Mouse (Mus musculus): ENCODE measurements around the gene Mical3.
"Not testable (repeated sequence)": the region's sequence is repeated elsewhere in the genome, so short reads cannot be mapped to it uniquely, and the experiment has no call there.

The Mical3 gene

GRCm38 (mm10) chr6:120954241-120954640 is 176.6 kb downstream of the Mical3 start:
- no peak for DNase-seq

- no peak for DNase-seq
Observed at GRCm38 (mm10) chr6:120952475-120952874, 178.3 kb downstream of the Mical3 start.

DNA sequence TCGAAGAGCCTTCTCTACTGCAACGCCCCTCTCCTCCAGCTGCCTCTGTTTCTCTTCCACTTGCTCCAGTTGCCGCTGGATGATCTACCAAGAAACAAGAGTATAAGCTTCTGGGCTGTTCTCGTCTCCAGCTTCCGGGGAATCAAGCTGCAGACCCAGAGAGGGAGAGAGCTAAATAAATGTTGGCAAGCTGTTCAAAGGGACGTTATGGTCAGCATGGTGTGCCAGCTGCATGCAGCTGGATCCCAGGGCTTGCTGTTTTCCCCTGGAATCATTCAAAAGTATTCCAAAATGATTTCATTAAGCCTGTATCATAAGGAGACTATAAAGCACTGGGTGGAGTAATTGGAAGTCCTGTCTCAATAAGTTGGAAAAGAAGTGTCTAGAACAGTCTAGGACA is 179.5 kb downstream of the Mical3 start:
- no peak for DNase-seq

GRCm38 (mm10) chr6:120945510-120945909 is 185.3 kb downstream of the Mical3 start:
- DNase-seq = no peak

- DNase-seq = no peak
Observed at GRCm38 (mm10) chr6:120943964-120944363, 186.8 kb downstream of the Mical3 start.

GRCm38 (mm10) chr6:120943551-120943950 is 187.2 kb downstream of the Mical3 start:
- no peak for DNase-seq

DNA sequence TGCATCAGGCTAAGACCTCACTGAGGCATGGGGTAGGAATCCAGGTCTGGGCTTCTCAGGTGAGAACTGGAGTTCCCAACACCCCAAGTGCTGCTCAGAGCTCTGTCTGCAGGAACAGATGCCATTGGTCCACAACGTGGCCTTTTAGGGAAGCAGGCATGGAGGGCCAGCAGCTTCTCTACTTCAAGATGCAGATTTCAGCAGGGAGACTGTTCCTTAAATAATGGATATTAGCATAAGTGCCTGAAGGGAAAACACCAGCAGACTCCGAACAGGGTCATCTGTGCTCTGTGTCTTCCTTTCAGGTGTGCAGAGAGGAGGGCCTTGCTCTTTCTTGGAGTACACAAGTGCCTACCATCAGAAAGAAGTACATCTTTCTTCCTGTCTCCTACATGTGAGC is 187.7 kb downstream of the Mical3 start:
- no peak for DNase-seq

DNA sequence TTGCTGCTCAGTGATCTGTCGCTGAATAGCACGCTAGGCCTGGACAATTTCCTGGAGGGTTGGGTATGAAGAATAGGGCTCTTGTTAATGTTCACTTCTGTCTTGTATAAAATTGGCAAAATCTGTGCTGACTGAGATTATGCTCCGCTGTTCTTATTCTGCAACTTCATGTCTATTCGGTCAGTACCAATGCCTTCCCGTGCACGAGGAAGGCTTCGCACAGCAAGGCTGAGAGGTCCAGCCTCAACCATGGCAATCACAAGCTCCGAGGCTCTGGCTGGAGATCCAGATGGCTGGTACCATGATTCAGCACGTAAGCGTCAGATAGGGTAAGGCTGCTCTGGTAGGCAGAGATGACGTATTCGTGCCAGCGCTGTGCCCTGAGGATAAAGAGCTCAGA is 189.2 kb downstream of the Mical3 start:
- DNase-seq = no peak

DNA sequence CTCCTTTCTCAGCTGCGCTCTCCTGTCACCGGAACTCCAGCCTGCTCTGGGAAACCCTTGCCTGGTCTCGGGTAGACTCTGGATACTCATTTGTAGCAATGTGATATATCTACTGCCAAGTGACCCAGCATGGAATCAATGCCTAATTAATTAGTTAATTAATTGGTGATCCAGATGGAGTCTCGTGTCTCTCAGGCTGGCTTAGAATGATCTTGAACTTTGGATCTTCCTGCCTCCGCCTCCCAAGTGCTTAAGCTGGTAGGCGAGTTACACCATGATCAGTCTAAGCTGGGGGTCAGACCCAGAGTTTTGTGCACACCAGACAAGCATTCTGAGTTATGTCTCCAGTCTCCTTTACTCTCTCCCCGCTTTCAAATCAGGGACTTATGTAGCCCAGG is 189.7 kb downstream of the Mical3 start:
- DNase-seq = no peak

DNA sequence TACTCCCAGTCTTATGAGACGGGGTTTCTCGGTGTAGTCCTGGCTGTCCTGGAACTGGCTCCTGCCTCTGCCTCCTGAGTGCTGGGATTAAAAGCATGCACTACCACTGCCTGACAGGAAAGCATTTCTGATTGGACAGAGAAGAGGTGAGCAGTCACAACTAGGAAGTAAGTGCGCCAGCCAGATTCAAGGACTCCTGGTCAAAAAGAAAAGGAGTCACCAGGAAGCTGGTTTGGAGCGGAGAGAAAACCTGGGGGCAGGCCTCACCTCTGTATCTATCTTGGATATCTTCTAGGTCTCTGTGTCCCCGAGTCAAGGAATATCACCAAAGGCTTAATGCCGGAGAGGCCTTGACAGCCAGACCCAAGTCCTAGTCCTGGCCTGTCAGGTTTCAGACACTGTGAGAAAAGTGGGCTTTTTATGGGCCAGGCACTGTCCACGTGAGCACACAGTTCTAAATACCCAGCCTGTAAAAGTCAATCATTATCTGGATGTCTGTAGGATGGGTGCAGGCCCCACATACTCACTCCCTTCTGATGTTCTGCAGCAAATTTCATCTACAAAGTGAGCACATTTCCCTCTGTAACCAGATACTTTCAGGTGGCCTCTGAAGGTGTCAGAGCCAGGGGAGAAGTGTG is 190.2 kb downstream of the Mical3 start:
- DNase-seq = no peak

- DNase-seq = no peak
Observed at GRCm38 (mm10) chr6:120939783-120940182, 191.0 kb downstream of the Mical3 start.

DNA sequence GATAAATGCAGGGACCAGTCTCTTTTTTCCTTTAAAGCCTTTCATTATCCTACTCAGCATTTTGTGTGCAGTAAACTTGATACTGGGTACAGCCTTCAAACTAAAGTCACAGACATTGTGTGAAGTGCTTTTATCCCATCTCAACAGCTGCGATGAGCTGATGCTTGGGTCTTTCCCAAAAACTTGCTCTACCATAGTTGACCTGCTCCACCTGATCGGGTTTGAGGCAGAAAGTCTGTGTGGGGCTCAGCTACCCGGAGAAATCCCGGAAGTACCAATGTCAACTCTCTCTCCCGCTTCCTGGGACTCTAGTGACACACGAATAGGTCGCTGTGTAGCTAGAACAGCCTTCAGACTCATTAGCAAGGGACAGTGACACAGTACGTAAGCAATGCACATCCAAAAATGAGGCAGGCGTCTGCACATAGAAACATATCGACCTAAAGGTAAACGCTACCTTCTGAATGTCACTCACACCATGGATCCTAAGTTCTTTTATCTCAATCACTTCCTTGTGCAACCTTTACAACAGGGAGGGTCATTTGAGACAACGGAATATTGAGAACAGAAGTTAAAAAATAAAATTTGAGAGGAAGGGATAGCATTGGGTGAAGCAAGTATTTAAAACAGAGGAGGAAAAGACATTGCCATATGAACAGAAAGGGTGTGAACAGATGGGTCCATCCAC is 191.9 kb downstream of the Mical3 start:
- DNase-seq = no peak

DNA sequence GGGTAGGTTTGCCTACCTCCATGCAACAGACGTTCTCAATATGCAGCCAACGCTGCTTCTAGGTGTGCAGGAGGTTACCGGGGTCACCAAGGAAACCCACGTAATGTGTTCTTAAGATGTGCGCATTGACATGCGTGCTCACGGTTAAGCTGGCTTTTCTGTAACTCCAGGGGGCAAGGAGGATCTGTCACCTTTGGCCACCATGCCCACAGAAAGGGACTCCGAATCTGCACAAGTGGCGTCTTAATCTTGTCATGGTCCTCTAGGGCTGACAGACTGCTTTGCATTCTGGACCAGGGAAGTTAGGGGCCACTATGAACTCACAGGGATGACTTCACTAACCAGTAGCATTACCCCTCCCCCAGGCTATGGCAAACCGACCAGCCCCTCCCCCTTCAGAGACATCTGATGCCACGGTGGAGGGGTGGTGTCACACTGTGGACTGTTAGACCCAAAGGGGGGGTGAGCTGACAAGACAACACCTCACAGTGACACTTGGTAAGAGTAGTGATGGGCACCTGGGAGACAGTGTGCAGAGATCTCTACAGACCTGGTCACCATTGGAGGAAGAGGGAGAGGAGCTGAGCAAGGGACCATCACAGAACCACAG is 192.7 kb downstream of the Mical3 start:
- DNase-seq = no peak

GRCm38 (mm10) chr6:120937104-120937617 is 193.6 kb downstream of the Mical3 start:
- no peak for DNase-seq

- DNase-seq = no peak
Observed at GRCm38 (mm10) chr6:120934176-120934575, 196.6 kb downstream of the Mical3 start.

DNA sequence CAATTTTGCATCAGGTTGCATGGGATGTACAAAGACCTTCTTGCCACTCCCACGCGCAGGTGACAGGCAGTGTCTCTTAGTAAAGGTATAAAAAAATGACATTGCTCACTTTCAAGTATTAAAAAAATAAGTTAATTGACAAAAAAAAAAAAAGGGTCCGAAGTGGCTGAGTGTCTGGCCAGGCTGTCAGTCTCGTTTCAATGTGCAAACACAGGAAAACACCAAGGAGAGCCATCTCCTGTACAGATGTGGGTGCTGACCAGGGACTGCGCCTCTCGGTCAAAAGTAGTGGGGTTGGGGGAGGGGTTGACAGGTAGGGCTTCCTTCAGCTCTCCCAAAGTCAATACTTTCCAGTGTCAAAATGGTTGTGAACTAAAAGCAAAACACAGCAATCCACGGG is 197.1 kb downstream of the Mical3 start:
- DNase-seq = no peak

GRCm38 (mm10) chr6:120932597-120932996 is 198.2 kb downstream of the Mical3 start:
- DNase-seq = no peak

GRCm38 (mm10) chr6:120930450-120931306 is 200.1 kb downstream of the Mical3 start:
- no peak for DNase-seq

DNA sequence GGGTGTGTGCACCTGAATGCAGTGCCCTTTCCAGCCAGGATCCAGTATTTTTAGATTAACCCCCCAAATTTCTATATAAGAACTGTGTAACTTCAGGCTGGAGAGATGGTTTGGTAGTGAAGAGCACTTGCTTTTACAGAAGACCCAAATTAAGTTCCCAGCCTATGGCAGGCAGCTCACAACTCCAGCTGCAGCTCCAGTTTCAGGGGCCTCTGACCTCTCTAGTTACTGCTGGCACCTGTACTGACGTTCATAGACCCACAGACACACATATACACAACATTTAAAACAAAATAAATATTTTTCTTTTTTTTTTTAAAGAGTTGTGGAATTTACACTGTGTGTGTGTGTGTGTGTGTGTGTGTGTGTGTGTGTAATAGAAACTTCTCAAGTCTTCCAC is 201.4 kb downstream of the Mical3 start:
- no peak for DNase-seq

DNA sequence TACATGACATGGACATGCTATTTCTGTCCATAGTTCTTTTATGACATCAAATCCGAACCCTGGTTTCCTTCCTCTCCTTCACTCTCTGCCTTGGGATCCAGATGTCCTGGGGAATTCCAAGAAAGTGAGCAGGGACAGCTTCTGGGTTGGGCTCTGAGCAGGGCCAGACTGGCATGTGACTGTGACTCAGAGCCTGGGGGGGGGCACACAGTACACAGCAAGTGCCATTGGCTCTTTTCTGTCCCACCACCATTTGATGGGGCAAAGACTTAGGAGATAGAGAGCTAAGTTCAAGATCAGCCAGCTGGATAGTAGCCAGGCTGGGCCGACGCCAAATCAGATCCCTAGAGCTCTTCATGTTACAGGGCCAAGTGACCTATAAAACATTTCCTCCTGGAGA is 203.0 kb downstream of the Mical3 start:
- DNase-seq = no peak

- DNase-seq = no peak
Observed at GRCm38 (mm10) chr6:120926880-120927279, 203.9 kb downstream of the Mical3 start.

- not testable (repeated sequence) for DNase-seq
Observed at GRCm38 (mm10) chr6:120924791-120925321, 205.9 kb downstream of the Mical3 start.

DNA sequence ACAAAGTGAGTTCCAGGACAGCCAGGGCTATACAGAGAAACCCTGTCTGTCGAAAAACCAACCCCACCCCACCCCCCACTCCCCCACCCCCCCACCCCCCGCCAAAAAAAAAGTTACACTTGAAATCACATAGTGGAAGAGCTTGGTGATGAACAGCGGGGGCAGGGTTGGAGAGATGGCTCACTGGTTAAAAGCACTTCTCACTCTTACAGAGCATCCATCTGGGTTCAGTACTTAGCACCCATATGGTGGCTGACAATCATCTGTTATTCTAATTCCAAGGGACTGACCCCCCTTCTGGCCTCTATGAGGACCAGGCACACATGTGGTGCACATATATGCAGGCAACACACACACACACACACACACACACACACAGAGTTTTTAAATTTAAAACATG is 212.8 kb downstream of the Mical3 start:
- DNase-seq = no peak

Data from right cerebral cortex, postnatal 14 days (tissue).